ENCODE assay signal across 26 mouse cellular contexts in genomic region chr1:131349993-131350510, GRCm38 (mm10).
DNase-seq lines count a peak whose midpoint lies in the region; ATAC-seq and TF ChIP-seq lines count a peak whose summit lies in the region.
"Had no signal": no experiment of that assay in that cellular context is flagged by ENCODE, and none has a peak within 500 bp of the region (broad histone marks: within the 10 kb centered on the region; RNA-seq: fewer than 3 reads in every experiment).

No protein-coding gene starts in this region.

- no peaks in the 10 kb centered on the region; the same call in 1 of the 2 replicates for H3K4me1 ChIP-seq in forebrain, postnatal 0 days (ENCODE audit: insufficient read depth)
- H3K4me1 ChIP-seq in forebrain, embryonic 14.5 days (ENCODE audit: control insufficient read depth, insufficient read depth, low read length), result peaks cover 15% of the 10 kb centered on the region
- peaks cover 34% of the 10 kb centered on the region for H3K4me1 ChIP-seq in thymus, adult 2 months (replicated peaks; ENCODE audit: control insufficient read depth, insufficient read depth, low read length)
- H3K4me1 ChIP-seq in neural tube, embryonic 15.5 days, result peaks cover 5% of the 10 kb centered on the region; the same call in 1 of the 2 replicates
- H3K4me1 ChIP-seq: embryonic facial prominence, embryonic 12.5 days; liver, embryonic 12.5 days; neural tube, embryonic 13.5 days had no signal

- no peak overlapping the region for H3K9ac ChIP-seq in forebrain, postnatal 0 days
- no peak overlapping the region for H3K9ac ChIP-seq in forebrain, embryonic 14.5 days (ENCODE audit: low read length)
- no peak overlapping the region for H3K9ac ChIP-seq in neural tube, embryonic 15.5 days (replicated peaks)
- H3K9ac ChIP-seq: embryonic facial prominence, embryonic 12.5 days; hindbrain, embryonic 15.5 days; liver, embryonic 12.5 days; liver, postnatal 0 days; midbrain, embryonic 13.5 days; neural tube, embryonic 13.5 days had no signal

- DNase-seq in forebrain, postnatal 0 days, result no peak
- no peak for DNase-seq in forebrain, embryonic 14.5 days (ENCODE audit: low spot score)
- peak; percentile 16 for DNase-seq in thymus, adult 2 months
- DNase-seq in thymus, postnatal 25 days, result no peak
- peak; percentile 11 for DNase-seq in 416B (ENCODE audit: low read depth)
- DNase-seq in brain, adult 2 months (ENCODE audit: low read depth, low spot score), result peak; percentile 71
- no peak for DNase-seq in lung, postnatal 36 days
- DNase-seq: adrenal gland, postnatal 36 days; cerebellum, adult 9-10 months; cerebellum, postnatal 36 days; gastrocnemius, postnatal 14 days; heart, postnatal 14 days; kidney, adult 11 months; kidney, postnatal 14 days; left cerebral cortex, postnatal 4 days; liver, postnatal 0 days; lung, postnatal 4 days had no signal

- no peak for ATAC-seq in forebrain, postnatal 0 days
- no peak for ATAC-seq in forebrain, embryonic 14.5 days
- ATAC-seq in neural tube, embryonic 15.5 days (ENCODE audit: low FRiP score), result no peak
- ATAC-seq: inflammation-experienced regulatory T-cells, adult 6 months; liver, embryonic 12.5 days; liver, postnatal 0 days; midbrain, embryonic 13.5 days had no signal

- H3K36me3 ChIP-seq in forebrain, postnatal 0 days (ENCODE audit: insufficient read depth), result peaks cover 40% of the 10 kb centered on the region
- H3K36me3 ChIP-seq in forebrain, embryonic 14.5 days (ENCODE audit: control insufficient read depth, insufficient read depth, low read length), result peaks cover 24% of the 10 kb centered on the region
- H3K36me3 ChIP-seq in thymus, adult 2 months (ENCODE audit: control insufficient read depth, insufficient read depth, low read length), result no peaks in the 10 kb centered on the region
- peaks cover 41% of the 10 kb centered on the region for H3K36me3 ChIP-seq in neural tube, embryonic 15.5 days

- no peaks in the 10 kb centered on the region for H3K9me3 ChIP-seq in forebrain, postnatal 0 days (ENCODE audit: low read length)
- no peaks in the 10 kb centered on the region for H3K9me3 ChIP-seq in forebrain, embryonic 14.5 days (replicated peaks; ENCODE audit: control insufficient read depth, low read length)
- H3K9me3 ChIP-seq in neural tube, embryonic 15.5 days (replicated peaks), result no peaks in the 10 kb centered on the region
- H3K9me3 ChIP-seq: embryonic facial prominence, embryonic 12.5 days; hindbrain, embryonic 10.5 days; hindbrain, embryonic 15.5 days; liver, embryonic 12.5 days; midbrain, embryonic 13.5 days; neural tube, embryonic 13.5 days had no signal

- H3K27me3 ChIP-seq in forebrain, postnatal 0 days (ENCODE audit: insufficient read depth, low read length), result no peaks in the 10 kb centered on the region
- H3K27me3 ChIP-seq in forebrain, embryonic 14.5 days (replicated peaks; ENCODE audit: control insufficient read depth, insufficient read depth, low read length), result no peaks in the 10 kb centered on the region
- no peaks in the 10 kb centered on the region for H3K27me3 ChIP-seq in thymus, adult 2 months (ENCODE audit: control insufficient read depth, insufficient read depth, low read length)
- H3K27me3 ChIP-seq in neural tube, embryonic 15.5 days (replicated peaks), result no peaks in the 10 kb centered on the region
- H3K27me3 ChIP-seq: embryonic facial prominence, embryonic 12.5 days; hindbrain, embryonic 15.5 days; liver, embryonic 12.5 days; midbrain, embryonic 13.5 days; neural tube, embryonic 13.5 days had no signal

- TF ChIP-seq POLR2A in thymus, adult 2 months (IDR thresholded peaks at IDR 0.05; ENCODE audit: control insufficient read depth, extremely low read depth, insufficient read depth, low read length, poor library complexity), result no peak

- no peak overlapping the region for H3K4me2 ChIP-seq in forebrain, postnatal 0 days (ENCODE audit: low read depth)
- no peak overlapping the region for H3K4me2 ChIP-seq in forebrain, embryonic 14.5 days (ENCODE audit: low read length)
- H3K4me2 ChIP-seq in neural tube, embryonic 15.5 days, result no peak overlapping the region
- H3K4me2 ChIP-seq: embryonic facial prominence, embryonic 12.5 days; hindbrain, embryonic 15.5 days; liver, embryonic 12.5 days; midbrain, embryonic 13.5 days; neural tube, embryonic 13.5 days had no signal

- no peak for TF ChIP-seq CTCF in forebrain, postnatal 0 days (IDR thresholded peaks at IDR 0.05; ENCODE audit: low read depth)
- TF ChIP-seq CTCF in thymus, adult 2 months (IDR thresholded peaks at IDR 0.05; ENCODE audit: borderline replicate concordance, control insufficient read depth, extremely low read depth, insufficient read depth, low read length, poor library complexity), result no peak

- peak overlapping the region; percentile 16; the same call in 1 of the 2 replicates for H3K27ac ChIP-seq in forebrain, postnatal 0 days (ENCODE audit: low read depth, low read length)
- H3K27ac ChIP-seq in forebrain, embryonic 14.5 days (ENCODE audit: low read depth, low read length), result no peak overlapping the region
- no peak overlapping the region for H3K27ac ChIP-seq in thymus, adult 2 months (ENCODE audit: control insufficient read depth, insufficient read depth, low read length)
- H3K27ac ChIP-seq in neural tube, embryonic 15.5 days (replicated peaks), result no peak overlapping the region
- H3K27ac ChIP-seq: embryonic facial prominence, embryonic 12.5 days; hindbrain, embryonic 10.5 days; hindbrain, embryonic 15.5 days; liver, embryonic 12.5 days; midbrain, embryonic 13.5 days; neural tube, embryonic 13.5 days; stomach, postnatal 0 days had no signal

- 60% methylated on average over 1 of the region's 1 CpGs for WGBS in forebrain, postnatal 0 days
- WGBS in forebrain, embryonic 14.5 days, result 81% methylated on average over 1 of the region's 1 CpGs
- WGBS in thymus, adult 2 months, result 4% methylated on average over 1 of the region's 1 CpGs
- 94% methylated on average over 1 of the region's 1 CpGs for WGBS in neural tube, embryonic 15.5 days

- no peak overlapping the region for H3K4me3 ChIP-seq in forebrain, postnatal 0 days (ENCODE audit: low read depth, low read length)
- H3K4me3 ChIP-seq in forebrain, embryonic 14.5 days (ENCODE audit: low read depth, low read length), result no peak overlapping the region
- no peak overlapping the region for H3K4me3 ChIP-seq in thymus, adult 2 months (ENCODE audit: control insufficient read depth, insufficient read depth, low read length)
- H3K4me3 ChIP-seq in neural tube, embryonic 15.5 days (replicated peaks), result no peak overlapping the region
- H3K4me3 ChIP-seq: embryonic facial prominence, embryonic 12.5 days; hindbrain, embryonic 10.5 days; hindbrain, embryonic 15.5 days; liver, embryonic 12.5 days; midbrain, embryonic 13.5 days; neural tube, embryonic 13.5 days had no signal

Comparison
In these comparisons a context has a peak if more than half of its experiments do, and no peak if none do; other contexts are left out.
1. DNase-seq: peak in thymus, adult 2 months (single experiment), 416B (single experiment) and brain, adult 2 months (single experiment); none in forebrain, postnatal 0 days (single experiment), forebrain, embryonic 14.5 days (single experiment), thymus, postnatal 25 days (single experiment) and lung, postnatal 36 days (single experiment).